Mouse (Mus musculus): ENCODE data around the gene Stxbp3.
"Not testable (repeated sequence)": the region's sequence is repeated elsewhere in the genome, so short reads cannot be mapped to it uniquely, and the experiment has no call there.

Gene Stxbp3

DNA sequence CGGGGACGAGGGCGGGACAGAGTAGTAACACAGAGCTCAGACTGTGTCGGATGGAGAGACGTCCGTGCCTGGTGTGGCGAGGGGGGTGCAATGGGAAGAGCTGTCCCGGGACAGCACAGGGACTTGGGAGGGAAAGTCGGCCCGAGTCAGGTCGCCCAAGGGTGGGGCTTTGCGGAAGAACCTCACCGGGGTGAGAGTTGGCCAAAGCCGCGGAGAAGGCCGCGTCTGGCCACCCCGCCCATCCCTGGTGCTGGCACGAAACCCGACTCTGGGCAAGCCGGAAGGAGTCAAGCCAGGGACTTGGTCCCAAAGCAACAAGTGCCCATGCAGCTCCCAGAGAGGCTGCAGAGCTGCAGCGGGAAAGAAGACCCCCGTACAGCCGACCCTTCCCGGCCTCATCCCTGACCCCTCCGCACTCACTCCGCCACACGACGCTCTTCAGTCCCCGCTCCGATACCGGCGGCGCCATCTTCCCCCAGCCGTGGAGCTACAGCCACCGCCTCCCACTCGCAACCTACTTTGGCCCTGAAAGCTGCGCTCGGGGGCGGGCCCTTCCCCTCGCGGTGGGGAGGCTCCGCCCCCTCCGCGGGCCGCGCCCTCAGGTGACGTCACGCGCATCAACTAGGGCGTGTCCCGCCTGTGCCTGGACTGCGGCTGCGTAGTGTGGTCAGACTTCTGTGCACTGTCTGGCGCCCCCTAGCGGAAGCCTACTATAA lies at the start of gene Stxbp3:
Gene Stxbp3, minus strand, starts transcription at position 527 of the 716 bp plus-strand sequence.
- peaks cover 15% of the 10 kb centered on the region for H3K9me3 ChIP-seq (ENCODE audit: low read length)
- no peaks in the 10 kb centered on the region for H3K27me3 ChIP-seq (ENCODE audit: insufficient read depth, low read length)
- peak within 1 kb of the TSS; percentile 97 for H3K4me3 ChIP-seq (replicated peaks; ENCODE audit: low read length)
- TF ChIP-seq NANOG (IDR thresholded peaks at IDR 0.05; ENCODE audit: borderline replicate concordance, low read length) (no peak; the same call in 1 of the 2 replicates), POU5F1 (IDR thresholded peaks at IDR 0.05; ENCODE audit: borderline replicate concordance, low read length) (no peak), CTCF (conservative IDR thresholded peaks at IDR 0.05; ENCODE audit: low read length) (no peak; the same call in 1 of the 2 replicates)
- peaks cover 7% of the 10 kb centered on the region for H3K4me1 ChIP-seq (replicated peaks; ENCODE audit: low read depth, low read length)
- H3K36me3 ChIP-seq (ENCODE audit: insufficient read depth, low read length) = 0 out of 2 replicates have a peak, but pooled peaks cover 4% of the 10 kb centered on the region

DNA sequence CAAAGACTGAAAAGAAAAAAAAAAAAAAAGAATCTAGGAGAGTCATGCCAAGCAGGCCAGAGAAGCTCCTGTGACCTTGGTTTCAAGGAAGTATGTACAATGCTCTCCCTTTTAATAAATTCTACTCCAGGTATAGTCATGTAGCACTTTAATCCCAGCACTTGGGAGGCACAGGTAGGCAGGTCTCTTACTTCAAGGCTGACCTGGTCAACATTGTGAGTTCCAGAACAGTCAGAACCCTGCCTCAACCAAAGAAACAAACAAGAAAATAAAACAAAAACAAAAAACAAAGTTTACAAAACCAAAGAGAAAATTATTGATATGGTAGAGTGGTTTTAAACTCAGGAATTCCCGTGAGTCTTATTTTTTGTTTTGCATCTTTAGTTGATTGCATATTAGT lies 49.6 kb upstream of the Stxbp3 start, which contains the start of gene Fndc7:
Gene Fndc7, minus strand, starts transcription at position 101 of the 400 bp plus-strand sequence.
- H3K9me3 ChIP-seq (ENCODE audit: low read length) = no peaks in the 10 kb centered on the region
- H3K36me3 ChIP-seq (ENCODE audit: insufficient read depth, low read length) = no peaks in the 10 kb centered on the region
- H3K4me1 ChIP-seq (replicated peaks; ENCODE audit: low read depth, low read length) = peaks cover 22% of the 10 kb centered on the region
- H3K4me3 ChIP-seq (replicated peaks; ENCODE audit: low read length) = no peak within 1 kb of the TSS
- TF ChIP-seq POU5F1 (IDR thresholded peaks at IDR 0.05; ENCODE audit: borderline replicate concordance, low read length) = no peak
- TF ChIP-seq NANOG (IDR thresholded peaks at IDR 0.05; ENCODE audit: borderline replicate concordance, low read length) = no peak
- TF ChIP-seq CTCF (conservative IDR thresholded peaks at IDR 0.05; ENCODE audit: low read length) = no peak
- no peaks in the 10 kb centered on the region for H3K27me3 ChIP-seq (ENCODE audit: insufficient read depth, low read length)

- Histone ChIP-seq H3K9me3 (ENCODE audit: low read length) (no peaks in the 10 kb centered on the region), H3K4me3 (replicated peaks; ENCODE audit: low read length) (no peak overlapping the region), H3K27me3 (ENCODE audit: insufficient read depth, low read length) (no peaks in the 10 kb centered on the region), H3K4me1 (replicated peaks; ENCODE audit: low read depth, low read length) (peaks cover 37% of the 10 kb centered on the region), H3K36me3 (ENCODE audit: insufficient read depth, low read length) (no peaks in the 10 kb centered on the region)
- no peak for TF ChIP-seq POU5F1 (IDR thresholded peaks at IDR 0.05; ENCODE audit: borderline replicate concordance, low read length)
- TF ChIP-seq CTCF (conservative IDR thresholded peaks at IDR 0.05; ENCODE audit: low read length) = no peak
- no peak for TF ChIP-seq NANOG (IDR thresholded peaks at IDR 0.05; ENCODE audit: borderline replicate concordance, low read length)
Measured at GRCm38 (mm10) chr3:108887618-108887975, 47.3 kb upstream of the Stxbp3 start.

GRCm38 (mm10) chr3:108886934-108887617 lies 46.8 kb upstream of the Stxbp3 start:
- Histone ChIP-seq H3K4me1 (replicated peaks; ENCODE audit: low read depth, low read length) (peaks cover 40% of the 10 kb centered on the region), H3K9me3 (ENCODE audit: low read length) (no peaks in the 10 kb centered on the region), H3K4me3 (replicated peaks; ENCODE audit: low read length) (no peak overlapping the region), H3K27me3 (ENCODE audit: insufficient read depth, low read length) (no peaks in the 10 kb centered on the region), H3K36me3 (ENCODE audit: insufficient read depth, low read length) (no peaks in the 10 kb centered on the region)
- TF ChIP-seq CTCF (conservative IDR thresholded peaks at IDR 0.05; ENCODE audit: low read length) (no peak), POU5F1 (IDR thresholded peaks at IDR 0.05; ENCODE audit: borderline replicate concordance, low read length) (no peak), NANOG (IDR thresholded peaks at IDR 0.05; ENCODE audit: borderline replicate concordance, low read length) (no peak)

GRCm38 (mm10) chr3:108885686-108886530 lies 45.6 kb upstream of the Stxbp3 start:
- H3K27me3 ChIP-seq (ENCODE audit: insufficient read depth, low read length) = no peaks in the 10 kb centered on the region
- TF ChIP-seq NANOG (IDR thresholded peaks at IDR 0.05; ENCODE audit: borderline replicate concordance, low read length) = no peak
- TF ChIP-seq POU5F1 (IDR thresholded peaks at IDR 0.05; ENCODE audit: borderline replicate concordance, low read length) = no peak
- TF ChIP-seq CTCF (conservative IDR thresholded peaks at IDR 0.05; ENCODE audit: low read length) = no peak

GRCm38 (mm10) chr3:108884706-108885289 lies 44.5 kb upstream of the Stxbp3 start:
- no peak overlapping the region for H3K4me3 ChIP-seq (replicated peaks; ENCODE audit: low read length)
- H3K27me3 ChIP-seq (ENCODE audit: insufficient read depth, low read length) = no peaks in the 10 kb centered on the region
- no peaks in the 10 kb centered on the region for H3K36me3 ChIP-seq (ENCODE audit: insufficient read depth, low read length)
- H3K4me1 ChIP-seq (replicated peaks; ENCODE audit: low read depth, low read length) = peaks cover 57% of the 10 kb centered on the region
- TF ChIP-seq NANOG (IDR thresholded peaks at IDR 0.05; ENCODE audit: borderline replicate concordance, low read length) (no peak), CTCF (conservative IDR thresholded peaks at IDR 0.05; ENCODE audit: low read length) (no peak), POU5F1 (IDR thresholded peaks at IDR 0.05; ENCODE audit: borderline replicate concordance, low read length) (no peak)
- H3K9me3 ChIP-seq (ENCODE audit: low read length) = peaks cover 3% of the 10 kb centered on the region

More at GRCm38 (mm10) chr3:108885686-108886530, 45.6 kb upstream of the Stxbp3 start:
- Histone ChIP-seq H3K4me3 (replicated peaks; ENCODE audit: low read length) (no peak overlapping the region), H3K4me1 (replicated peaks; ENCODE audit: low read depth, low read length) (peaks cover 52% of the 10 kb centered on the region), H3K9me3 (ENCODE audit: low read length) (no peaks in the 10 kb centered on the region), H3K36me3 (ENCODE audit: insufficient read depth, low read length) (no peaks in the 10 kb centered on the region)

DNA sequence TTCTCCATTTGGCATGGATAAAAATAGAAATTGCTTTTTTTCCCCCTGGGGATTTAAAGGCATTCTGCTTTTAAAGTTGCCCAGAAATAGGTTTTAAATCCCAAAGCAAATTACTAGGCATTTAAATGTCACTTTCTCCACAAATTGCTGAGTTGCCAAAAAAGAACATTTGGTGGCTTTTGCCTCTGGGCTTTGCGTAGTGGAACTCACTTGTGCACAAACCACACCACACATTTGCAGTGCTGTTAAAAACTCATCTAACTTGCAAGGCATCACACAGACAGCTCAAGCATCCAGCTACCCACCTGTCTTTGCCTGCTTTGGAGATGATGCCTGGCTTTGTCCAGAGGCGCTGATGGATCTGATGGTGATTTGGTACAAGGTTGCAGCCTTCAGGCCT lies 42.7 kb upstream of the Stxbp3 start:
- TF ChIP-seq NANOG (IDR thresholded peaks at IDR 0.05; ENCODE audit: borderline replicate concordance, low read length) (no peak), POU5F1 (IDR thresholded peaks at IDR 0.05; ENCODE audit: borderline replicate concordance, low read length) (no peak)
- Histone ChIP-seq H3K27me3 (ENCODE audit: insufficient read depth, low read length) (no peaks in the 10 kb centered on the region; the same call in 1 of the 2 replicates), H3K4me1 (replicated peaks; ENCODE audit: low read depth, low read length) (peaks cover 66% of the 10 kb centered on the region)

DNA sequence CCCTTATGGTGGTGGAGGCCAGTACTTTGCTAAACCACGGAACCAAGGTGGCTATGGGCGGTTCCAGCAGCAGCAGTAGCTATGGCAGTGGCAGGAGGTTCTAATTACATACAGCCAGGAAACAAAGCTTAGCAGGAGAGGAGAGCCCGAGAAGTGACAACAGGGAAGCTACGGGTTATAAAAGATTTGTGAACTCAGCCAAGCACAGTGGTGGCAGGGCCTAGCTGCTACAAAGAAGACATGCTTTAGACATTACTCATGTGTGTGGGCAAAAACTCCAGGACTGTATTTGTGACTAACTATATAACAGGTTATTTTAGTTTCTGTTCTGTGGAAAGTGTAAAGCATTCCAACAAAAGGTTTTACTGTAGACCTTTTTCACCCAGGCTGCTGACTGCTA lies 41.5 kb upstream of the Stxbp3 start:
- not testable (repeated sequence) for H3K36me3 ChIP-seq (ENCODE audit: insufficient read depth, low read length); H3K27me3 ChIP-seq (ENCODE audit: insufficient read depth, low read length); H3K4me3 ChIP-seq (replicated peaks; ENCODE audit: low read length)
- Histone ChIP-seq H3K9me3 (ENCODE audit: low read length) (peaks cover 10% of the 10 kb centered on the region), H3K4me1 (replicated peaks; ENCODE audit: low read depth, low read length) (peaks cover 59% of the 10 kb centered on the region)

More for the DNA sequence above, 42.7 kb upstream of the Stxbp3 start:
- Histone ChIP-seq H3K36me3 (ENCODE audit: insufficient read depth, low read length) (no peaks in the 10 kb centered on the region), H3K4me3 (replicated peaks; ENCODE audit: low read length) (no peak overlapping the region), H3K9me3 (ENCODE audit: low read length) (peaks cover 10% of the 10 kb centered on the region)
